Mouse (Mus musculus) NIH3T3 (cell line): Measurements from ENCODE around the gene Adgrg7.

Experiments
- DNase-seq: peaks from one replicate; pipeline ENCODE4 v3.0.0-alpha.2; 2012; ENCODE audit warnings: low read depth

Adgrg7 gene

DNA sequence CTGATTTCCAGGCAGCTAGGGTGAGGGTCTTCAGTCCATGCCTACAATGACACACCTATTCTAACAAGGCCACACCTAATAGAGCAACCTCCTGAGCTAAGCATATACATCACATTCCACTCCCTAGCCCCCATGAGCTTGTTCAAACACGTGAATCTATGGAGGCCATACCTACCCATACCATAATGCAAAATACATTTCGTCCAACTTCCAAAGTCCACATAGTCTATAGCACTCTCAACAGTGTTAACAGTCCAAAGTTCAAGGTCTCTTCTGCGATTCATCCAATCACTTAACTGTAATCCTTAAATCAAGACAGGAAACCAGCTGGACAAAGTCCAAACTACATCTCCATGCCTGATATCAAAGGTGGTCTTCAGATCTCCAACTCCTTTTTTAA is 85.6 kb downstream of the Adgrg7 start:
- no peak for DNase-seq

DNA sequence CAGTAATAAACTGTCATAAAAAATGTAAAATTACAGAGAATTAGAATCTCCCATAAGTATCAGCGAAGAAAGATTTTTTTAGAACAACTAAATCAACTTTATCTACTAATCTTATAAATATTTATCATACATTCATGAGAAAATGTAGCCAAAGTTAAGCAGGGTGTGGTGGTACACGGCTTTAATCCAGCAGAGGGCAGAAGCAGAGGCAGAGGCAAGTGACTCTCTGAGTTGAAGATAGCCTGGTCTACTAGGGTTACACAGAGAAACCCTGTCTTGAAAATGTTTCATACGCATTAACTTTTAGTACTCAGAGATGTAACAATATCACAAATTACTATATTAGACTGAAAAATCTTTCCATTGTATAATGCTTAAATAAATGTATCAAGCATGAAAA is 89.9 kb downstream of the Adgrg7 start:
- DNase-seq, result no peak

DNA sequence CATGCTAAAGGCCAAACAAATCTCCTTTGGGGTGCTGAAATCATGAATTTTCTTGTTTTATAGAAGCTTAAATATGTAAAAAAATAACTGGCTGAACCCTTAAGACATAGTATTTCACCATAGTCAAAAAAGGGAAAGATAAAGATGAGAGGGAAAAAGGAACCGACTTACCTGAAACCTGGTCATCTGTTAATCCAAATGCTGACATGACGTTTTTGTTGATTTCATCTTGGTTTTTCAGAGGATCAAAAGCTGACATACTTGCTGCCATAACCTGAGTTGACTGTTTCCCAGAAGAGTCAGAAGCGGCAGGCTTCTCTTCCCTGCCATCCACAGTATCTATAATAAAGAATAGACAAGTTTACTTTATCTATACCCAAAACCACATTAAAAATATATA is 94.8 kb downstream of the Adgrg7 start:
- DNase-seq, result no peak

GRCm38 (mm10) chr16:56696448-56696847 is 99.2 kb downstream of the Adgrg7 start:
- DNase-seq, result no peak

DNA sequence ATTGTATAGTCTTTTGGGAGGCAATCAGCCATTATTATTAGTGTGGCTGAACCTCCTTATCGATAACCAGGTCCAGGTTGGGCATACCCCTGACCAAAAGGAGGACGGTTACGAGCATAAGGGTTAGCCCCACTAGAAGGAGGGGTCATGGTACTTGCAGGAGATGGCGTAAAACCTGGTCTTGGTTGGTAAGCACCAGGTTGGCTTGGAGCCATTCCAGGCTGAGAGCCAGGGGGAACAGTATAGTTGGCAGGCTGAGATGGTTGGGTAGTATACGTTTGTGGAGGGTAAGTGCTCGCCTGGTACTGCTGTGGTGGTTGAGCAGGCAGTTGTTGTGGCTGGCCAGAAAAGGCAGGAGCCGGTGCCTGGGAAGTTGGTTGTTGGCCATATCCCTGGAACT is 104.9 kb downstream of the Adgrg7 start:
- no peak for DNase-seq

- no peak for DNase-seq
These were observed 108.9 kb downstream of the Adgrg7 start for GRCm38 (mm10) chr16:56686747-56687146.

- DNase-seq, result no peak
These were observed 114.5 kb downstream of the Adgrg7 start for GRCm38 (mm10) chr16:56681010-56681645.

GRCm38 (mm10) chr16:56677146-56677545 is 118.5 kb downstream of the Adgrg7 start:
- DNase-seq, result peak; percentile 54
